Mouse (Mus musculus) cerebellum, adult 2 months (tissue): ENCODE data around the gene Tm2d3.

Experiments used
- CTCF ChIP-seq: fragments of 200-500 bp; IDR thresholded peaks from 2 replicates; pipeline ENCODE4 v1.5.1; 2011; ENCODE audit warnings: low read depth, mild to moderate bottlenecking, control low read depth, low read length, moderate library complexity, borderline replicate concordance; ENCODE audit not compliant: insufficient read depth
- POLR2A ChIP-seq: fragments of 200-500 bp; IDR thresholded peaks from 2 replicates; pipeline ENCODE4 v1.6.1; 2011; ENCODE audit warnings: low read length, control low read depth, borderline replicate concordance; ENCODE audit not compliant: insufficient read depth

DNA sequence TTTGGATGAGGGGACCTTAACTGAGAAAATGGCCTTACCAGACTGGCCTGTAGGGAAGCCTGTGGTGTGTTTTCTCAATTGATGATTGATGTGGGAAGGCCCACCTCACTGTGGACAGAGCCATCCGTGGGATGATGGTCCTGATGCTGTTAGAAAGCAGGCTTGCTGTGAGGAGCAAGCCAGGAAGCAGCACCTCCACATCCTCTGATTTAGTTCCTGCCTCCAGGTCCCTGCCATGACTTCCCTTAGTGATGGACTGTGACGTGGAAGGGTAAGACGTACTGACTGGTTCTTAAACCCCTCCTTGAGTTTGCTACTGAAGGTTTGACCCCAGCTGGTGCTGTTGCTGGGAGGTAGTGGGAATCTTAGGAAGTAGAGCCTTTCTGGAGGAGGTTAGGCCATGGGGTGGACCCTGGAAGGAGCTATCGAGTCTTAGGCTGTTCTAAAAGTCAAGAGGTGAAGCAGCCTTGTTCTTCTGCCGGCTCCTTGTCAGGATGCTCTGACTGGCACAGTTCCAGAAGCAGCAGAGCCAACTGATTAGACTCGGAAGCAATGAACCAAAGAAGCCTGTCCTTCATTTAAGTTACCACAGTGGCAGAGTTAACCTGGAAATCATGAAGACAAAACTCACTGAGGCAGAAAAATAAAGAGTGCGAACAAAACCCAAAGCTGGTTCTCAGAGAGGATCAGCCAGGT is 11.9 kb upstream of the Tm2d3 start:
- TF ChIP-seq CTCF: no peak
- no peak for TF ChIP-seq POLR2A
